Comparison of ENCODE assay signal across 24 mouse cellular contexts in the genomic region with DNA sequence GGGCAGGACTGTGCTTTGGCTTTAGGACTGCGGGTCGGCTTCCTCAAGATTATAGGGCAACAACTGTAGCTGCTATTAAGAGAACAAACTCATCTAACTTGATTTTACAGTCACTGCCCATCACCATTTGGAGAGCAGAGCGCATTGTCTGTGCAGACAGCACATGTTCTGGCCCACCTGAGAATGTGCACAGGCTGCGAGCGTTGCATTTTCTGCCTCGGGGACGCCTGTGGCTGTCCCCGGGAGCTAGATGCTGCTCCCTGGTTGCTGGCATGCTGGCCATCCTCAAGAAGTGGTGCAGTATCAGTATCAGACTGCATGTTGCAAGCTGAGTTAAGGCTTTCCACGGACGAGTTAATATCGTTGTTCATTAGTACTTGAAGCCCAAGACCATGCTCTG.
A peak's percentile ranks its signal among the peaks of the same experiment; 100 is the strongest.
DNase-seq lines count a peak whose midpoint lies in the region; ATAC-seq and TF ChIP-seq lines count a peak whose summit lies in the region.
"Had no signal": no experiment of that assay in that cellular context is flagged by ENCODE, and none has a peak within 500 bp of the region (broad histone marks: within the 10 kb centered on the region; RNA-seq: fewer than 3 reads in every experiment).

No protein-coding gene starts in this region.

- H3K9ac ChIP-seq in heart, embryonic 16.5 days (ENCODE audit: low read length): no peak overlapping the region
- no peak overlapping the region for H3K9ac ChIP-seq in stomach, embryonic 14.5 days (replicated peaks; ENCODE audit: low read depth, low read length)
- H3K9ac ChIP-seq in stomach, postnatal 0 days (ENCODE audit: low read length): no peak overlapping the region
- H3K9ac ChIP-seq: embryonic facial prominence, embryonic 13.5 days; forebrain, embryonic 12.5 days; forebrain, embryonic 15.5 days; hindbrain, embryonic 13.5 days; intestine, embryonic 15.5 days had no signal

- no peak for ATAC-seq in heart, embryonic 16.5 days (replicated peaks; ENCODE audit: extremely low read depth, insufficient read depth, low FRiP score)
- no peak for ATAC-seq in stomach, embryonic 14.5 days (ENCODE audit: insufficient number of reproducible peaks, insufficient read depth, low FRiP score, low read depth)
- ATAC-seq in stomach, postnatal 0 days (ENCODE audit: low FRiP score, low TSS enrichment): no peak
- ATAC-seq: CD4-positive, CD25-positive, alpha-beta regulatory T cell, adult 4 months; forebrain, embryonic 15.5 days; hindbrain, embryonic 16.5 days; intestine, embryonic 15.5 days had no signal

- 0 out of 2 replicates have a peak overlapping the region, but pooled peaks have one; percentile 25 for H3K27ac ChIP-seq in heart, embryonic 10.5 days
- peak overlapping the region; percentile 93 for H3K27ac ChIP-seq in heart, embryonic 16.5 days (ENCODE audit: low read length)
- peak overlapping the region; percentile 87; the same call in 1 of the 2 replicates for H3K27ac ChIP-seq in stomach, embryonic 14.5 days (ENCODE audit: low read length)
- no peak overlapping the region for H3K27ac ChIP-seq in stomach, postnatal 0 days (replicated peaks)
- H3K27ac ChIP-seq: forebrain, embryonic 12.5 days; forebrain, embryonic 15.5 days; heart, adult 2 months; hindbrain, embryonic 10.5 days; hindbrain, embryonic 13.5 days had no signal

- H3K9me3 ChIP-seq in heart, embryonic 10.5 days: no peaks in the 10 kb centered on the region
- no peaks in the 10 kb centered on the region for H3K9me3 ChIP-seq in heart, embryonic 16.5 days (replicated peaks; ENCODE audit: control insufficient read depth, low read length)
- no peaks in the 10 kb centered on the region for H3K9me3 ChIP-seq in stomach, embryonic 14.5 days (ENCODE audit: control insufficient read depth, low read depth, low read length)
- no peaks in the 10 kb centered on the region for H3K9me3 ChIP-seq in stomach, postnatal 0 days (ENCODE audit: control insufficient read depth, low read length)
- H3K9me3 ChIP-seq: forebrain, embryonic 12.5 days; hindbrain, embryonic 13.5 days; intestine, embryonic 15.5 days had no signal

- no peaks in the 10 kb centered on the region for H3K27me3 ChIP-seq in heart, embryonic 10.5 days (ENCODE audit: insufficient read depth, poor library complexity, severe bottlenecking)
- H3K27me3 ChIP-seq in heart, embryonic 16.5 days (ENCODE audit: control insufficient read depth, insufficient read depth, low read length): no peaks in the 10 kb centered on the region
- H3K27me3 ChIP-seq in stomach, embryonic 14.5 days (ENCODE audit: control insufficient read depth, insufficient read depth, low read length): no peaks in the 10 kb centered on the region
- H3K27me3 ChIP-seq in stomach, postnatal 0 days (ENCODE audit: control insufficient read depth, insufficient read depth, low read length): no peaks in the 10 kb centered on the region
- H3K27me3 ChIP-seq: embryonic facial prominence, embryonic 13.5 days; forebrain, embryonic 12.5 days; forebrain, embryonic 15.5 days; hindbrain, embryonic 13.5 days; intestine, embryonic 15.5 days had no signal

- no peak overlapping the region for H3K4me2 ChIP-seq in heart, embryonic 16.5 days (ENCODE audit: low read depth, low read length)
- no peak overlapping the region for H3K4me2 ChIP-seq in stomach, embryonic 14.5 days (replicated peaks; ENCODE audit: low read depth, low read length)
- no peak overlapping the region for H3K4me2 ChIP-seq in stomach, postnatal 0 days (replicated peaks; ENCODE audit: low read depth)
- H3K4me2 ChIP-seq: embryonic facial prominence, embryonic 13.5 days; forebrain, embryonic 12.5 days; forebrain, embryonic 15.5 days; hindbrain, embryonic 13.5 days; intestine, embryonic 15.5 days had no signal

- H3K36me3 ChIP-seq in heart, embryonic 10.5 days: peaks cover 72% of the 10 kb centered on the region
- H3K36me3 ChIP-seq in heart, embryonic 16.5 days (ENCODE audit: control insufficient read depth, insufficient read depth): peaks cover 26% of the 10 kb centered on the region
- peaks cover 38% of the 10 kb centered on the region for H3K36me3 ChIP-seq in stomach, embryonic 14.5 days (ENCODE audit: control insufficient read depth, insufficient read depth, low read length)
- H3K36me3 ChIP-seq in stomach, postnatal 0 days (ENCODE audit: control insufficient read depth, insufficient read depth, low read length): 0 out of 2 replicates have a peak, but pooled peaks cover 2% of the 10 kb centered on the region
- H3K36me3 ChIP-seq: forebrain, embryonic 15.5 days had no signal

- no peak for TF ChIP-seq CTCF in stomach, postnatal 0 days (IDR thresholded peaks at IDR 0.05; ENCODE audit: low read depth)

- no peak overlapping the region for H3K4me3 ChIP-seq in heart, embryonic 10.5 days
- no peak overlapping the region for H3K4me3 ChIP-seq in heart, embryonic 16.5 days (ENCODE audit: low read length)
- no peak overlapping the region for H3K4me3 ChIP-seq in stomach, embryonic 14.5 days (ENCODE audit: low read depth, low read length)
- no peak overlapping the region for H3K4me3 ChIP-seq in stomach, postnatal 0 days (ENCODE audit: low read depth, low read length)
- H3K4me3 ChIP-seq: embryonic facial prominence, embryonic 13.5 days; erythroblast, embryonic 14.5 days; forebrain, embryonic 12.5 days; forebrain, embryonic 15.5 days; heart, adult 2 months; hindbrain, embryonic 10.5 days; hindbrain, embryonic 13.5 days; intestine, embryonic 15.5 days had no signal

- DNase-seq in heart, embryonic 10.5 days (ENCODE audit: low spot score): peak; percentile 69
- no peak for DNase-seq in heart, adult 9 months (ENCODE audit: low spot score in 2 of 2)
- no peak for DNase-seq in heart, adult 18-20 months
- no peak for DNase-seq in stomach, postnatal 0 days (ENCODE audit: low spot score)
- DNase-seq: adrenal gland, adult 2 months; adrenal gland, postnatal 14 days; cerebellum, adult 11 months; cerebellum, adult 2 months; cerebellum, adult 9-11 months; cerebellum, postnatal 25 days; gastrocnemius, postnatal 14 days; heart, adult 2 months; kidney, adult 11 months had no signal

- no peak for TF ChIP-seq EP300 in stomach, postnatal 0 days (optimal IDR thresholded peaks at IDR 0.05)

- peaks cover 35% of the 10 kb centered on the region for H3K4me1 ChIP-seq in heart, embryonic 10.5 days
- peaks cover 47% of the 10 kb centered on the region for H3K4me1 ChIP-seq in heart, embryonic 16.5 days (ENCODE audit: control insufficient read depth, insufficient read depth, low read length)
- peaks cover 9% of the 10 kb centered on the region; the same call in 1 of the 2 replicates for H3K4me1 ChIP-seq in stomach, embryonic 14.5 days (ENCODE audit: control insufficient read depth, insufficient read depth, low read length)
- no peaks in the 10 kb centered on the region for H3K4me1 ChIP-seq in stomach, postnatal 0 days (replicated peaks; ENCODE audit: control insufficient read depth, insufficient read depth)
- H3K4me1 ChIP-seq: forebrain, embryonic 15.5 days; intestine, embryonic 15.5 days had no signal

- WGBS in heart, embryonic 10.5 days: 92% methylated on average over 11 of the region's 11 CpGs
- WGBS in heart, embryonic 16.5 days: 90% methylated on average over 11 of the region's 11 CpGs
- 90% methylated on average over 11 of the region's 11 CpGs for WGBS in stomach, embryonic 14.5 days
- WGBS in stomach, postnatal 0 days: 94% methylated on average over 11 of the region's 11 CpGs
